Mouse (Mus musculus) left cerebral cortex, adult 8-10 months (tissue): ENCODE data around the gene Kcnk5. TPM values are rescaled to one million over a fixed set of nuclear protein-coding genes. Genes with fewer than 3 reads are reported as not detected.

Experiments used
- DNase-seq, 2 experiments: peaks; one replicate each; pipeline ENCODE4 v3.0.0; 2022; ENCODE audit warnings: low spot score in 2 of 2
- total RNA-seq, 4 experiments: library from RNA; stranded (reverse); gene quantifications; 2 replicates each; pipeline ENCODE4 v1.2.4; 2022

Kcnk5 gene
- 1 to 10 TPM in 1 of 4 experiments, under 1 TPM in 3; 0.13 to 1.4 (median 0.84) TPM for total RNA-seq

GRCm38 (mm10) chr14:20181466-20181921 is at the start of gene Kcnk5:
TSS of gene Kcnk5 (minus strand) at chr14:20181809.
- peak; percentile 26 to 50 for DNase-seq

- no peak for DNase-seq
Measured at GRCm38 (mm10) chr14:20230063-20230491, 48.5 kb upstream of the Kcnk5 start.

GRCm38 (mm10) chr14:20229437-20229836 is 47.8 kb upstream of the Kcnk5 start:
- DNase-seq: no peak

GRCm38 (mm10) chr14:20228336-20228735 is 46.7 kb upstream of the Kcnk5 start:
- no peak for DNase-seq

GRCm38 (mm10) chr14:20226982-20227381 is 45.4 kb upstream of the Kcnk5 start:
- no peak for DNase-seq

- DNase-seq: no peak
Measured at GRCm38 (mm10) chr14:20226488-20226887, 44.9 kb upstream of the Kcnk5 start.

GRCm38 (mm10) chr14:20225525-20225924 is 43.9 kb upstream of the Kcnk5 start:
- DNase-seq: no peak

GRCm38 (mm10) chr14:20224576-20225218 is 43.1 kb upstream of the Kcnk5 start:
- DNase-seq: no peak

- no peak for DNase-seq
Measured at GRCm38 (mm10) chr14:20224163-20224562, 42.6 kb upstream of the Kcnk5 start.

- no peak for DNase-seq
Measured at GRCm38 (mm10) chr14:20223253-20223652, 41.6 kb upstream of the Kcnk5 start.

GRCm38 (mm10) chr14:20221083-20221482 is 39.5 kb upstream of the Kcnk5 start:
- no peak for DNase-seq

GRCm38 (mm10) chr14:20219849-20220248 is 38.2 kb upstream of the Kcnk5 start:
- no peak for DNase-seq

- DNase-seq: no peak
Measured at GRCm38 (mm10) chr14:20217299-20217864, 35.8 kb upstream of the Kcnk5 start.

- DNase-seq: no peak
Measured at GRCm38 (mm10) chr14:20216561-20217298, 35.1 kb upstream of the Kcnk5 start.

GRCm38 (mm10) chr14:20215826-20216225 is 34.2 kb upstream of the Kcnk5 start:
- DNase-seq: no peak

GRCm38 (mm10) chr14:20214125-20214524 is 32.5 kb upstream of the Kcnk5 start:
- no peak for DNase-seq

GRCm38 (mm10) chr14:20211754-20212601 is 30.4 kb upstream of the Kcnk5 start:
- DNase-seq: no peak

GRCm38 (mm10) chr14:20209926-20210325 is 28.3 kb upstream of the Kcnk5 start:
- no peak for DNase-seq

- DNase-seq: no peak
Measured at GRCm38 (mm10) chr14:20208435-20208834, 26.8 kb upstream of the Kcnk5 start.

- no peak for DNase-seq
Measured at GRCm38 (mm10) chr14:20205747-20206146, 24.1 kb upstream of the Kcnk5 start.

GRCm38 (mm10) chr14:20203301-20203700 is 21.7 kb upstream of the Kcnk5 start:
- DNase-seq: no peak
